Mouse (Mus musculus) E14TG2a.4 (cell line): ENCODE data around the gene Wbp1l.

Experiments
- CTCF ChIP-seq: conservative IDR thresholded peaks from 2 replicates; pipeline ENCODE4 v1.5.1; 2014; ENCODE audit warnings: low read length
- POU5F1 ChIP-seq: IDR thresholded peaks from 2 replicates; pipeline ENCODE4 v1.6.1; 2014; ENCODE audit warnings: low read length, borderline replicate concordance

DNA sequence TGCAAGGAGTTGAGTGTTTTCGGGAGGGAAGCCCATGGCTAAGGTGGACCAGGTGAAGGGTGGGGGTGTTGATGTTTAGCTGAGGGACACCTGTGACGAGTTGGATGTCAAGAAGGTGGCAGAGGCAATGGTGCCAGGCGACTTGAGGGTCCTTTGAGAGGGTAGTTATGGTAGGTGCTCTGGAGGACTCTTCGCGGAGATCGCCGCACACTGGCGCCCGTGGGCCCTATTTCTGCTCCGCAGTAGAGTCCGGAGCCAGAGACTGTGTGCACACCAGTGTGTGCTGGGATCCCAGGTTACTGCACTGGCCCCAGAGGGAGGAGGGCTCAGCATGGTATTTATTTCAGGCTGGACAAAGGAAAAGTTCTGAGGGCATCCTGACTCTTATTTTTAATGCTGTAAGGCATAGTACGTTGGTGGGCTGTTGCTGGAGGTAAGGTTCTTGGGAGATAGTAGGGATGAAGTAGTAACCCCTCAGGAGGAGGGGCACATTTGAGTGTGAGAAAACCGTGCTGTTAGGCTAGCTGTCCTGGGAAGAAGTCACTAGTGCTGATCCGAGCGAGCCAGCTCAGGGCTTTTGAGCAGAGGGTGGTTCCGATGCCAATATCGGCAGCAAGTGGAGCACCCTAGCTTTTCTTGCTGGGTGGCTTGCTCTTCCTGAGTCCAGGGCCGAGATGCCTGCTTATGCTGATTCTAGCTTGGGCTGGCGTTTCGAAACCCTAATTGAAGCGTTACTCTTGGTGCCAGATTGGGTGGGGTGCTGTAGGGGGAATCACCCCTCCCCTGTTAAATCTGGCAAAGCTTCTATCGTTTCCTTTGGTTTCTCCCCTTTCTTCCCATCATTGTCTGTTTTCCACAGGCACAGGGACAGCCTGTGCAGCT lies 732 bp downstream of the Wbp1l start:
- TF ChIP-seq CTCF (no peak), POU5F1 (no peak)
